Mouse (Mus musculus): ENCODE results near the gene Trim28. TPM values are rescaled to one million over a fixed set of nuclear protein-coding genes. Genes with fewer than 3 reads are reported as not detected.

Gene Trim28
- polyA plus RNA-seq, 1 experiment from 2014 or later: 346 TPM

GRCm38 (mm10) chr7:13022773-13023535 lies 24.0 kb downstream of the Trim28 start:
- Histone ChIP-seq H3K9ac (ENCODE audit: low read depth, low read length) (peak overlapping the region; percentile 99), H3K27me3 (replicated peaks; ENCODE audit: control insufficient read depth, insufficient read depth, low read length) (no peaks in the 10 kb centered on the region), H3K4me2 (peak overlapping the region; percentile 100), H3K36me3 (ENCODE audit: control insufficient read depth, insufficient read depth, low read length) (peaks cover 27% of the 10 kb centered on the region), H3K4me1 (replicated peaks; ENCODE audit: control insufficient read depth, insufficient read depth, low read length) (peaks cover 26% of the 10 kb centered on the region), H3K27ac (ENCODE audit: low read depth, low read length) (peak overlapping the region; percentile 100), H3K4me3 (ENCODE audit: low read depth, low read length) (peak overlapping the region; percentile 98), H3K9me3 (ENCODE audit: control insufficient read depth, low read length) (no peaks in the 10 kb centered on the region)
- 5% methylated on average over 31 of the region's 31 CpGs for WGBS
- ATAC-seq (replicated peaks; ENCODE audit: low FRiP score): peak; percentile 64
- peak; percentile 87 for DNase-seq (ENCODE audit: low spot score)

- Histone ChIP-seq H3K4me3 (ENCODE audit: low read depth, low read length) (peak overlapping the region; percentile 98), H3K27me3 (replicated peaks; ENCODE audit: control insufficient read depth, insufficient read depth, low read length) (no peaks in the 10 kb centered on the region)
- under 1% methylated on average over 87 of the region's 95 CpGs for WGBS
Observed at GRCm38 (mm10) chr7:13023928-13024731, 25.2 kb downstream of the Trim28 start.

GRCm38 (mm10) chr7:13024805-13025204 lies 25.9 kb downstream of the Trim28 start:
- peak overlapping the region; percentile 98 for H3K4me3 ChIP-seq (ENCODE audit: low read depth, low read length)
- peaks cover 45% of the 10 kb centered on the region for H3K36me3 ChIP-seq (ENCODE audit: control insufficient read depth, insufficient read depth, low read length)
- H3K27ac ChIP-seq (ENCODE audit: low read depth, low read length): peak overlapping the region; percentile 100
- no peaks in the 10 kb centered on the region for H3K9me3 ChIP-seq (ENCODE audit: control insufficient read depth, low read length)
- H3K27me3 ChIP-seq (replicated peaks; ENCODE audit: control insufficient read depth, insufficient read depth, low read length): no peaks in the 10 kb centered on the region
- peak overlapping the region; percentile 100 for H3K4me2 ChIP-seq
- H3K9ac ChIP-seq (ENCODE audit: low read depth, low read length): peak overlapping the region; percentile 99
- DNase-seq (ENCODE audit: low spot score): peak; percentile 76
- H3K4me1 ChIP-seq (replicated peaks; ENCODE audit: control insufficient read depth, insufficient read depth, low read length): peaks cover 26% of the 10 kb centered on the region
- under 1% methylated on average over 37 of the region's 44 CpGs for WGBS
- peak; percentile 67 for ATAC-seq (replicated peaks; ENCODE audit: low FRiP score)

More at GRCm38 (mm10) chr7:13023928-13024731, 25.2 kb downstream of the Trim28 start:
- Histone ChIP-seq H3K9ac (ENCODE audit: low read depth, low read length) (peak overlapping the region; percentile 99), H3K9me3 (ENCODE audit: control insufficient read depth, low read length) (no peaks in the 10 kb centered on the region), H3K36me3 (ENCODE audit: control insufficient read depth, insufficient read depth, low read length) (peaks cover 38% of the 10 kb centered on the region), H3K4me1 (replicated peaks; ENCODE audit: control insufficient read depth, insufficient read depth, low read length) (peaks cover 26% of the 10 kb centered on the region), H3K27ac (ENCODE audit: low read depth, low read length) (peak overlapping the region; percentile 100), H3K4me2 (peak overlapping the region; percentile 100)
- ATAC-seq (replicated peaks; ENCODE audit: low FRiP score) (peak; percentile 81), DNase-seq (ENCODE audit: low spot score) (peak; percentile 94)

GRCm38 (mm10) chr7:13025511-13026112 lies 26.7 kb downstream of the Trim28 start:
- Histone ChIP-seq H3K27me3 (replicated peaks; ENCODE audit: control insufficient read depth, insufficient read depth, low read length) (no peaks in the 10 kb centered on the region), H3K27ac (ENCODE audit: low read depth, low read length) (peak overlapping the region; percentile 100), H3K9me3 (ENCODE audit: control insufficient read depth, low read length) (no peaks in the 10 kb centered on the region), H3K36me3 (ENCODE audit: control insufficient read depth, insufficient read depth, low read length) (peaks cover 53% of the 10 kb centered on the region), H3K4me2 (peak overlapping the region; percentile 100), H3K9ac (ENCODE audit: low read depth, low read length) (peak overlapping the region; percentile 99), H3K4me1 (replicated peaks; ENCODE audit: control insufficient read depth, insufficient read depth, low read length) (peaks cover 26% of the 10 kb centered on the region), H3K4me3 (ENCODE audit: low read depth, low read length) (peak overlapping the region; percentile 98)
- no peak for DNase-seq (ENCODE audit: low spot score)
- no peak for ATAC-seq (replicated peaks; ENCODE audit: low FRiP score)
- WGBS: 32% methylated on average over 4 of the region's 4 CpGs

- H3K9ac ChIP-seq (ENCODE audit: low read depth, low read length): no peak overlapping the region
- no peaks in the 10 kb centered on the region for H3K9me3 ChIP-seq (ENCODE audit: control insufficient read depth, low read length)
- no peak overlapping the region; the same call in 1 of the 2 replicates for H3K4me3 ChIP-seq (ENCODE audit: low read depth, low read length)
- H3K27me3 ChIP-seq (replicated peaks; ENCODE audit: control insufficient read depth, insufficient read depth, low read length): no peaks in the 10 kb centered on the region
- H3K27ac ChIP-seq (ENCODE audit: low read depth, low read length): no peak overlapping the region
- peaks cover 70% of the 10 kb centered on the region for H3K36me3 ChIP-seq (ENCODE audit: control insufficient read depth, insufficient read depth, low read length)
- ATAC-seq (replicated peaks; ENCODE audit: low FRiP score) (no peak), DNase-seq (ENCODE audit: low spot score) (no peak)
- peaks cover 22% of the 10 kb centered on the region for H3K4me1 ChIP-seq (replicated peaks; ENCODE audit: control insufficient read depth, insufficient read depth, low read length)
- no peak overlapping the region for H3K4me2 ChIP-seq
- WGBS: 97% methylated on average over 4 of the region's 4 CpGs
Observed at GRCm38 (mm10) chr7:13028986-13029385, 30.1 kb downstream of the Trim28 start.

GRCm38 (mm10) chr7:13031069-13031468 lies 32.2 kb downstream of the Trim28 start:
- Histone ChIP-seq H3K9me3 (ENCODE audit: control insufficient read depth, low read length) (no peaks in the 10 kb centered on the region), H3K4me3 (ENCODE audit: low read depth, low read length) (no peak overlapping the region), H3K9ac (ENCODE audit: low read depth, low read length) (no peak overlapping the region), H3K4me2 (no peak overlapping the region), H3K27ac (ENCODE audit: low read depth, low read length) (no peak overlapping the region), H3K36me3 (ENCODE audit: control insufficient read depth, insufficient read depth, low read length) (peaks cover 73% of the 10 kb centered on the region), H3K27me3 (replicated peaks; ENCODE audit: control insufficient read depth, insufficient read depth, low read length) (no peaks in the 10 kb centered on the region), H3K4me1 (replicated peaks; ENCODE audit: control insufficient read depth, insufficient read depth, low read length) (peaks cover 22% of the 10 kb centered on the region)
- 83% methylated on average over 5 of the region's 5 CpGs for WGBS
- no peak for ATAC-seq (replicated peaks; ENCODE audit: low FRiP score)
- no peak for DNase-seq (ENCODE audit: low spot score)

- H3K9ac ChIP-seq (ENCODE audit: low read depth, low read length): no peak overlapping the region
- no peak for DNase-seq (ENCODE audit: low spot score)
- WGBS: 79% methylated on average over 2 of the region's 2 CpGs
Observed at GRCm38 (mm10) chr7:13031983-13032382, 33.1 kb downstream of the Trim28 start.

GRCm38 (mm10) chr7:13032541-13032940 lies 33.6 kb downstream of the Trim28 start:
- H3K27me3 ChIP-seq (replicated peaks; ENCODE audit: control insufficient read depth, insufficient read depth, low read length): no peaks in the 10 kb centered on the region
- 92% methylated on average over 7 of the region's 7 CpGs for WGBS

More at GRCm38 (mm10) chr7:13031983-13032382, 33.1 kb downstream of the Trim28 start:
- Histone ChIP-seq H3K9me3 (ENCODE audit: control insufficient read depth, low read length) (no peaks in the 10 kb centered on the region), H3K4me1 (replicated peaks; ENCODE audit: control insufficient read depth, insufficient read depth, low read length) (peaks cover 20% of the 10 kb centered on the region), H3K4me2 (no peak overlapping the region), H3K27me3 (replicated peaks; ENCODE audit: control insufficient read depth, insufficient read depth, low read length) (no peaks in the 10 kb centered on the region), H3K4me3 (ENCODE audit: low read depth, low read length) (no peak overlapping the region), H3K36me3 (ENCODE audit: control insufficient read depth, insufficient read depth, low read length) (peaks cover 65% of the 10 kb centered on the region), H3K27ac (ENCODE audit: low read depth, low read length) (no peak overlapping the region)
- no peak for ATAC-seq (replicated peaks; ENCODE audit: low FRiP score)

More at GRCm38 (mm10) chr7:13032541-13032940, 33.6 kb downstream of the Trim28 start:
- no peaks in the 10 kb centered on the region for H3K9me3 ChIP-seq (ENCODE audit: control insufficient read depth, low read length)
- no peak overlapping the region for H3K9ac ChIP-seq (ENCODE audit: low read depth, low read length)
- no peak overlapping the region for H3K4me2 ChIP-seq
- H3K4me1 ChIP-seq (replicated peaks; ENCODE audit: control insufficient read depth, insufficient read depth, low read length): peaks cover 17% of the 10 kb centered on the region
- DNase-seq (ENCODE audit: low spot score): no peak
- no peak for ATAC-seq (replicated peaks; ENCODE audit: low FRiP score)
- no peak overlapping the region for H3K4me3 ChIP-seq (ENCODE audit: low read depth, low read length)
- H3K36me3 ChIP-seq (ENCODE audit: control insufficient read depth, insufficient read depth, low read length): peaks cover 60% of the 10 kb centered on the region
- no peak overlapping the region for H3K27ac ChIP-seq (ENCODE audit: low read depth, low read length)

Measured in liver, embryonic 11.5 days (tissue).